Mouse (Mus musculus) bone marrow macrophage, adult 2 months (primary cell): ENCODE measurements around the gene Kctd12. TPM values are rescaled to one million over a fixed set of nuclear protein-coding genes. Genes with fewer than 3 reads are reported as not detected.

Experiments used
- H3K27ac ChIP-seq: 2 replicates; pipeline ENCODE4 v1.5.1; 2012; ENCODE audit warnings: low read depth, low read length; ENCODE audit not compliant: insufficient read depth
- H3K4me1 ChIP-seq: 2 replicates; pipeline ENCODE4 v1.6.1; 2012; ENCODE audit warnings: low read length; ENCODE audit not compliant: control insufficient read depth, insufficient read depth
- H3K4me3 ChIP-seq: 2 replicates; pipeline ENCODE4 v1.5.1; 2012; ENCODE audit warnings: mild to moderate bottlenecking, low read length, moderate library complexity; ENCODE audit not compliant: insufficient read depth
- CTCF ChIP-seq: IDR thresholded peaks from 2 replicates; pipeline ENCODE4 v1.5.1; 2012; ENCODE audit warnings: low read depth, mild to moderate bottlenecking, low read length, moderate library complexity
- POLR2A ChIP-seq: IDR thresholded peaks from 2 replicates; pipeline ENCODE4 v1.6.1; 2012; ENCODE audit warnings: mild to moderate bottlenecking, low read depth, low read length, borderline replicate concordance
- polyA plus RNA-seq: library from polyadenylated mRNA; stranded (reverse); fragments of >200 nt; gene quantifications from 2 replicates; pipeline ENCODE4 v1.2.4, GENCODE M21; 2012; ENCODE audit not compliant: missing spikeins, insufficient read depth, insufficient read length

The Kctd12 gene
- polyA plus RNA-seq, 1 experiment = 131 TPM

DNA sequence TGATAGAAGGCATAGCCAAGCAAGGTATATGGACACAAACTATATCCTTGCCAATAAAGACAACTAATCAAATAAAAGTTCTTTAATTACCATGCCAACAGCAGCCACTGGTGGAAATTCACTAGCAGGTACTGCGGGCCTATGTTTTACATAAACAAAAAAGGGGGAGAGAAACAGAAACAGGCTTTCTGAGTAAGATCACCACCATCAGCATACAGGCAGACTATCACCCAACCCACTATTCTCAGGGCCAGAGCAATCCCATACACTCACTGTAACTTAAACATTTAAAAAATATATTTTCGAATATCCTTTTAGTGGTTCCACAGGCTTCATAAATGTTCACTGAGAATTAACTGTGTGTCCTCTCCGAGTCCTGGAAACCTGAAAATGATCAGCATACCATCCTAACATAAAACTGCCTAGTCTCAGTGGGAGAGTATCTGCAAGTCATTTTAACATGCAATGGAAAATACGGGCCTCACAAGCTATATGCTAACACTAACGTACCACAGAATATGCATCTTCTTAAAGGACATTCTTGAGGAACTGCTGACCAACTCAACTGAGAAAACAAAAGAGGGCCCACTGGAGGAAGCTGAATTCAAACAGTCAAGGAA, 54.5 kb downstream of the Kctd12 start:
- Histone ChIP-seq H3K4me1 (peaks cover 30% of the 10 kb centered on the region), H3K4me3 (no peak overlapping the region), H3K27ac (no peak overlapping the region)
- TF ChIP-seq CTCF (no peak), POLR2A (no peak)

Other genes with a start within 250 kb of the Kctd12 start
- 1.6 and 1.9 TPM in 2 replicates for gene Acod1, start 64.3 kb upstream of the Kctd12 start, polyA plus RNA-seq
- gene Cln5, start 87.6 kb upstream of the Kctd12 start, polyA plus RNA-seq = 53.5 and 58.2 TPM in 2 replicates
- 69.0 and 80.2 TPM in 2 replicates for gene Fbxl3, start 116.9 kb upstream of the Kctd12 start, polyA plus RNA-seq